Mouse (Mus musculus) embryonic facial prominence, embryonic 14.5 days (tissue): ENCODE measurements around the gene Fyn. TPM values are rescaled to one million over a fixed set of nuclear protein-coding genes. Genes with fewer than 3 reads are reported as not detected.

Experiments
- ATAC-seq: fragments of 200-750 bp; cut with Nextera tagmentation; 2 replicates; pipeline ENCODE4 v1.8.0; 2017; ENCODE audit warnings: low read depth, moderate number of reproducible peaks, moderate TSS enrichment
- DNase-seq: peaks from one replicate; pipeline ENCODE4 v3.0.0-alpha.2; 2015; ENCODE audit warnings: low spot score
- H3K27ac ChIP-seq: fragments of 300-500 bp; sonication (generic); replicated peaks from 2 replicates; pipeline ENCODE4 v1.5.1; 2014; ENCODE audit warnings: low read depth, mild to moderate bottlenecking, low read length, moderate library complexity
- H3K27me3 ChIP-seq: fragments of 300-500 bp; sonication (generic); replicated peaks from 2 replicates; pipeline ENCODE4 v1.6.1; 2014; ENCODE audit warnings: low read length; ENCODE audit not compliant: control insufficient read depth, insufficient read depth
- H3K36me3 ChIP-seq: fragments of 300-500 bp; sonication (generic); 2 replicates; pipeline ENCODE4 v1.6.1; 2014; ENCODE audit warnings: low read length, mixed read lengths; ENCODE audit not compliant: control insufficient read depth, insufficient read depth
- H3K4me1 ChIP-seq: fragments of 300-500 bp; sonication (generic); 2 replicates; pipeline ENCODE4 v1.6.1; 2014; ENCODE audit warnings: antibody characterized with exemption, low read length; ENCODE audit not compliant: control insufficient read depth, insufficient read depth
- H3K4me2 ChIP-seq: fragments of 300-500 bp; sonication (generic); 2 replicates; pipeline ENCODE4 v1.6.1; 2014; ENCODE audit warnings: low read depth, mild to moderate bottlenecking, low read length, moderate library complexity, mixed read lengths
- H3K4me3 ChIP-seq: fragments of 300-500 bp; sonication (generic); 2 replicates; pipeline ENCODE4 v1.5.1; 2014; ENCODE audit warnings: low read depth, mild to moderate bottlenecking, low read length
- H3K9ac ChIP-seq: fragments of 300-500 bp; sonication (generic); 2 replicates; pipeline ENCODE4 v1.6.1; 2014; ENCODE audit warnings: low read depth, mild to moderate bottlenecking, low read length, moderate library complexity, mixed read lengths
- H3K9me3 ChIP-seq: fragments of 300-500 bp; sonication (generic); 2 replicates; pipeline ENCODE4 v1.6.1; 2016; ENCODE audit warnings: low read length; ENCODE audit not compliant: control insufficient read depth
- WGBS: fragments of 180-500 bp; shearing (Covaris S2); extraction: QIAGEN DNeasy Blood & Tissue Kit; methylation state at CpG from one replicate; pipeline ENCODE4 v1.1.7; 2014; 5-methylcytosine and 5-hydroxymethylcytosine counted together
- polyA plus RNA-seq: library from polyadenylated mRNA; unstranded; fragments of >200 nt; fragmentation: Nextera tagmentation; extraction: Ambion mirVana; gene quantifications from 2 replicates; pipeline ENCODE4 v1.2.1, GENCODE M21; 2014

The Fyn gene
- polyA plus RNA-seq, 1 experiment from 2014 or later, result 60.8 TPM

DNA sequence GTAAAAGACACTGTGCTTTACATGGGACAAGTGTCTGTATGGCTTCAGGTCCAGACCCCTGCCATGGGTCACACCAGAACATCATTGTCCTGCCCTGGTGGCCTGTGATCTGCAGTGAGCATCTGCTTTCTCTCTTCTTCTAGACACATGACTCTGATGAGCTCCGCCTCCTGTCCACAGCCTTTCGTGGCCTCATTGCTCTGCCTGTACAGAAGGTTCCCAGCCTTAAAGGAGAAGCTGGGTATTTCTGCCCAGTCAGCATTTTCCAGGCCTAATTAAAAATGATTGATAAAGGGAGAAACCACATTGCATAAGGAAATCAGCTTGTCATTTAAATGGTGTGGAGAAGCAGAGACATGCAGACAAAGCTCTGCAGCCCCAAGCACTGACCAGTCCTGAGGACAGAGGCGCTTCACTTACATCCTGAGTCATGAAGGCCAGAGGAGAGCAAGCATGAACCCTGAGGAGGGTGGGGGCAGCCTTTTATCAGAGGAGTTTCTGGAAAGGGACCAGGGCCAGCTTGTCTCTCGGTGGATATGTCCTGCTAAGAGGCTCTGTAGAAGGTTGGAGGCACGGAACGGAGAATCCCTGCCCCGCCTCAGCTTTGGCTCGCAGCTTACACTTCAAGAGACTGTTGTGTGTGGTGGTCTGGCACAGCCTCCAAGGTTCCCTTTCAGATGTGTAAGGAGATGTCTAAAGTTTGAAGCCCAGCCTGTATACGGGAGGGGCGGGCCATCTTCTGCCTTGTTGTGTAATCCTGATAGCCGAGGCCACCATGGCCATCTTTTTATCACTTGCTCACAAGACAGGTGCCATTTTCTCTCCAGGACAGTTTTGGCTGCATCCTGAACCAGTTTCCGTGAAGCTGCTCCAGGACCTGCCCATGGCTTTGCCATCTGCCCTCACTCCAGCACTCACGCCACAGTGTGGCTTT, 90.4 kb downstream of the Fyn start:
- no peaks in the 10 kb centered on the region for H3K27me3 ChIP-seq
- 0 out of 2 replicates have a peak, but pooled peaks cover 6% of the 10 kb centered on the region for H3K36me3 ChIP-seq
- WGBS, result 61% methylated on average over 13 of the region's 13 CpGs
- H3K9me3 ChIP-seq, result no peaks in the 10 kb centered on the region
- no peak overlapping the region for H3K9ac ChIP-seq
- H3K4me2 ChIP-seq, result no peak overlapping the region
- peak overlapping the region; percentile 28; the same call in 1 of the 2 replicates for H3K27ac ChIP-seq
- peaks cover 40% of the 10 kb centered on the region for H3K4me1 ChIP-seq
- no peak overlapping the region for H3K4me3 ChIP-seq
- DNase-seq (no peak), ATAC-seq (peak; percentile 31; the same call in 1 of the 2 replicates)

GRCm38 (mm10) chr10:39460621-39461020, 92.0 kb downstream of the Fyn start:
- ATAC-seq, result no peak

DNA sequence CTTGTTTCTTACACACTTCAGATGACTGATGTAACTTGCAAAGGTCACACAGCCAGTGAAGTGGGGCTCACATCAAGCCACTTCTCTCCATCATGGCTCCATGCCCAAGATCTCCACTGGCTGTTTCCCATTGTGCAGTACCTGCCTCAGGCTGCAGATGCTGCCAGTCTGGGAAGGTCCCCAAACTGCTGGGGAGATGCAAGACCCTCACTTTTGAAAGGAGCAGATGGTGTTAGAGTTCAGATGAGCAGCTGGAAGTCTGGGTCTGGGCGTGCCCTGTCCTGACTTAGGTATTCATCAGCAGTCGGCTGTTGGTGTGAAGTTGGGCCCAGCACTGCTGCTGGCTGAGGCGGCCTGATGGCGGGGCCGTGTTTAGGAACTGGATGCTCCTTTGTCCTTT, 93.3 kb downstream of the Fyn start:
- no peak for DNase-seq

More at GRCm38 (mm10) chr10:39460621-39461020, 92.0 kb downstream of the Fyn start:
- Histone ChIP-seq H3K36me3 (0 out of 2 replicates have a peak, but pooled peaks cover 6% of the 10 kb centered on the region), H3K9ac (no peak overlapping the region), H3K9me3 (no peaks in the 10 kb centered on the region), H3K4me3 (no peak overlapping the region), H3K27ac (no peak overlapping the region), H3K4me2 (no peak overlapping the region), H3K27me3 (no peaks in the 10 kb centered on the region), H3K4me1 (peaks cover 35% of the 10 kb centered on the region)
- DNase-seq, result no peak
- 62% methylated on average over 2 of the region's 2 CpGs for WGBS

DNA sequence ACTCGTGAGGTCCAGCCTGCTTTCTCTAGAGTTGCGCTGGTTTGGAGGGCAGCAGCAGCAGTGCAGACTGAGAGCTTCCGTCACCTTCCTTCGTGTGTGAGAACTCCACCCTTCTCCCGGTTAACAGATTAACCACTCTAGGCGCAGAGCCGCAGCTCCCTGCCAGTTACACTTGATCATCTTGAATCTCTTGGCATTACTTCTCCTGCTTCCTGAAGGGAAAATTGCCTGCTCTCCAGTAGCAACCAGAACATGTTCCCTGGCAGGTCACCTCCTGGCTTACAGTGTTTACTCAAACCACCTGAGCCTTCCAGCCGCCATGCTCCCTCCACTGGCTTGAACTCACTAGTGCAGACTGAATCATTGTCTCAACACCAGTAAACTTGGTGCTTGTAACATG, 94.1 kb downstream of the Fyn start:
- H3K9me3 ChIP-seq, result no peaks in the 10 kb centered on the region
- no peak for ATAC-seq
- H3K9ac ChIP-seq, result no peak overlapping the region
- WGBS, result 56% methylated on average over 8 of the region's 8 CpGs
- H3K27me3 ChIP-seq, result no peaks in the 10 kb centered on the region
- H3K4me2 ChIP-seq, result no peak overlapping the region
- 0 out of 2 replicates have a peak, but pooled peaks cover 2% of the 10 kb centered on the region for H3K36me3 ChIP-seq
- H3K27ac ChIP-seq, result no peak overlapping the region
- peaks cover 35% of the 10 kb centered on the region for H3K4me1 ChIP-seq
- no peak overlapping the region for H3K4me3 ChIP-seq
- DNase-seq, result no peak

More for the DNA sequence above, 93.3 kb downstream of the Fyn start:
- H3K27ac ChIP-seq, result no peak overlapping the region
- H3K36me3 ChIP-seq, result no peaks in the 10 kb centered on the region
- WGBS, result 58% methylated on average over 5 of the region's 5 CpGs
- peaks cover 35% of the 10 kb centered on the region for H3K4me1 ChIP-seq
- H3K27me3 ChIP-seq, result no peaks in the 10 kb centered on the region
- no peak; the same call in 1 of the 2 replicates for ATAC-seq
- H3K4me3 ChIP-seq, result no peak overlapping the region
- H3K4me2 ChIP-seq, result no peak overlapping the region
- H3K9me3 ChIP-seq, result no peaks in the 10 kb centered on the region
- H3K9ac ChIP-seq, result no peak overlapping the region

GRCm38 (mm10) chr10:39464383-39464782, 95.7 kb downstream of the Fyn start:
- H3K4me3 ChIP-seq, result no peak overlapping the region
- no peak overlapping the region for H3K4me2 ChIP-seq
- 89% methylated on average over 5 of the region's 5 CpGs for WGBS
- H3K27me3 ChIP-seq, result no peaks in the 10 kb centered on the region
- H3K4me1 ChIP-seq, result peaks cover 21% of the 10 kb centered on the region
- H3K9me3 ChIP-seq, result no peaks in the 10 kb centered on the region
- DNase-seq (no peak), ATAC-seq (no peak)
- no peak overlapping the region for H3K27ac ChIP-seq
- no peak overlapping the region for H3K9ac ChIP-seq
- H3K36me3 ChIP-seq, result 0 out of 2 replicates have a peak, but pooled peaks cover 2% of the 10 kb centered on the region

- no peaks in the 10 kb centered on the region for H3K27me3 ChIP-seq
- ATAC-seq (no peak; the same call in 1 of the 2 replicates), DNase-seq (peak; percentile 73)
- H3K36me3 ChIP-seq, result 0 out of 2 replicates have a peak, but pooled peaks cover 2% of the 10 kb centered on the region
- H3K4me2 ChIP-seq, result no peak overlapping the region
- H3K9me3 ChIP-seq, result no peaks in the 10 kb centered on the region
- peaks cover 16% of the 10 kb centered on the region for H3K4me1 ChIP-seq
- H3K27ac ChIP-seq, result no peak overlapping the region
- H3K4me3 ChIP-seq, result no peak overlapping the region
- WGBS, result 74% methylated on average over 6 of the region's 6 CpGs
- no peak overlapping the region for H3K9ac ChIP-seq
These were observed 98.7 kb downstream of the Fyn start for GRCm38 (mm10) chr10:39467317-39467716.

GRCm38 (mm10) chr10:39467821-39468220, 99.2 kb downstream of the Fyn start:
- Histone ChIP-seq H3K36me3 (0 out of 2 replicates have a peak, but pooled peaks cover 2% of the 10 kb centered on the region), H3K9ac (no peak overlapping the region), H3K9me3 (no peaks in the 10 kb centered on the region), H3K27me3 (no peaks in the 10 kb centered on the region), H3K4me3 (no peak overlapping the region), H3K4me2 (no peak overlapping the region), H3K27ac (no peak overlapping the region), H3K4me1 (peaks cover 12% of the 10 kb centered on the region)
- 90% methylated on average over 7 of the region's 7 CpGs for WGBS
- ATAC-seq (no peak), DNase-seq (no peak)

DNA sequence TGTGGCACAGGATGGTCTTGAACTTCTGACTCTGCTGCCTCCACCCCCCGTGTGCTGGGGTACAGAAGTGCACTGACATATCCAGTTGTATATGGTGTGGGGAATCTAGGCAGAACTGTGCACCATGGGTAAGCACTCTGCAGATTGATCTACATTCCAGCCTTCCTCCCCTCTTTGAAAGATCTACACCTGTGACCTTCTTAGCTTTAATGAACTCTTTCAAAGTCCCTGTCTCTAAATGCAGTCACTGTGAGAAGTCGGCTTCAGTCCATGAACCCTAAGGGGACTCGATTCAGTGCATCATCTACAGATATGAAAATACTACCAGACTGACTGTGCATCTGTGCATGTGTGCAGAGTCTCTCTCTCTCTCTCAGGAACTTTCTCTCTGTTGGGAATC, 99.9 kb downstream of the Fyn start:
- no peak overlapping the region for H3K4me3 ChIP-seq
- H3K36me3 ChIP-seq, result 0 out of 2 replicates have a peak, but pooled peaks cover 2% of the 10 kb centered on the region
- H3K9me3 ChIP-seq, result no peaks in the 10 kb centered on the region
- peaks cover 12% of the 10 kb centered on the region for H3K4me1 ChIP-seq
- H3K4me2 ChIP-seq, result no peak overlapping the region
- no peak overlapping the region for H3K9ac ChIP-seq
- DNase-seq (no peak), ATAC-seq (no peak)
- H3K27ac ChIP-seq, result no peak overlapping the region
- H3K27me3 ChIP-seq, result no peaks in the 10 kb centered on the region
- WGBS, result 75% methylated on average over 3 of the region's 3 CpGs
